Mouse (Mus musculus): ENCODE measurements around the gene Ppp1r12b.

GRCm38 (mm10) chr1:134766448-134766847, 189.3 kb downstream of the Ppp1r12b start:
- TF ChIP-seq EP300 (IDR thresholded peaks at IDR 0.05; ENCODE audit: insufficient read depth, low read depth, low read length) (no peak), CTCF (IDR thresholded peaks at IDR 0.05; ENCODE audit: low read depth, low read length) (no peak)

Data from ES-Bruce4 (cell line).